Mouse (Mus musculus) heart, postnatal 14 days (tissue): ENCODE data around the gene Anks1b. TPM values are rescaled to one million over a fixed set of nuclear protein-coding genes. Genes with fewer than 3 reads are reported as not detected.
A peak's percentile ranks its signal among the peaks of the same experiment; 100 is the strongest.

ENCODE experiments used
- DNase-seq, 2 experiments: peaks; one replicate each; pipeline ENCODE4 v3.0.0; 2021 to 2022
- intact Hi-C: fragments of 180-260 bp; cut with DNase I; formaldehyde crosslinking; loops from one replicate; pipeline ENCODE4 v1.15.1; 2025
- total RNA-seq, 2 experiments: library from RNA; stranded (reverse); gene quantifications; 2 replicates each; pipeline ENCODE4 v1.2.3; 2021

The Anks1b gene
- total RNA-seq, 2 experiments from 2014 or later = 0.41 to 0.49 TPM

DNA sequence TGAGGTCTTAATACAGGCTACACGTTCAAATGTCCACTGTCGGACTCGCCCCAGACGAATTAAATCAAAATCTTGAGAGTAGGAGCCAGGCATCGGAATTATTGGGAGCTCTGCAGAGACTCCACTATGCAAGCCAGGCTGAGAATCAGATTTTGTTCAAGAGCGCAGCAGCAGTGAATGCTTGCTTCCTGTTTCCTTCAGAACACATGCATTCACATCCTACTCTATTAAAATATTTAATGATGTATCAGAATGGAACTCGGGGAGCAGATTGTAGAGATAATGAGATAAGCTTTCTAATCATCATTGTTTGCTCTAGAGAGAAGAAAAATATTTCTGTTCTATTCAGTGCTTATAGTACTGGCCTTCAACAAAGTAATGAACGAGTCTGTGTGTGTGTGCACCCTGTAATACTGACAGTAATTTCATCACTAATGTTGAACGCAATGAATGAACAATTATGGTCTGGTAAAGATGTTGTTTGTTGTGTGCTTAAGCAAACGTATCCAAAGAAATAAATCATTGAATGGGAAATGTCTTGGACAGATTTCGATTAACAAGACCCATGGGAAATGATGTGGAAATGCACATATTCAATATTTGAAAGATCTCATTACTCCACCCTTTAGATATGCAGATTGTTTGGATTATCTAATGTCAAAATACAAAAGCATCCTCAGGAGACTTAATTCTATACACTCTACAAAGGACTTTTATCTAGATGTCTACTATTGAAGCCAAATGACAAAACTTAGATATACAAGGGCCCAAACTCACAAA lies 835.7 kb downstream of the Anks1b start:
- intact Hi-C loops = no loop called here
- no peak for DNase-seq

DNA sequence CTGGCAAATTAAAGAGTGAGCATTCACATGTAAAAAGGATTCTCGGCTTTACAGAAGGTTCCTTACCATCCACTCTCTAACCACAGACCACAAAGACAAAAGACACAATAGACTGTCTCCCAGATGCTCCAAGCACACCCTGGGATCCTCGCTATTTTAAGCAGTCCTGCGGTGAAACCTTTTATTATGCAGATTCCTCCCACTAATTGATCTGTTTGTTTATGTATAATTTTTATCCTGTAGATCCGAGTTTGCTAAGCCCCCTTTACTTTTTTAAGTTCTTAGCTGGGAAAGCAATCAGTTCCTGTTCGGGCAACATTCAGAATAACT lies 836.3 kb downstream of the Anks1b start:
- intact Hi-C loops = no loop called here
- no peak for DNase-seq

DNA sequence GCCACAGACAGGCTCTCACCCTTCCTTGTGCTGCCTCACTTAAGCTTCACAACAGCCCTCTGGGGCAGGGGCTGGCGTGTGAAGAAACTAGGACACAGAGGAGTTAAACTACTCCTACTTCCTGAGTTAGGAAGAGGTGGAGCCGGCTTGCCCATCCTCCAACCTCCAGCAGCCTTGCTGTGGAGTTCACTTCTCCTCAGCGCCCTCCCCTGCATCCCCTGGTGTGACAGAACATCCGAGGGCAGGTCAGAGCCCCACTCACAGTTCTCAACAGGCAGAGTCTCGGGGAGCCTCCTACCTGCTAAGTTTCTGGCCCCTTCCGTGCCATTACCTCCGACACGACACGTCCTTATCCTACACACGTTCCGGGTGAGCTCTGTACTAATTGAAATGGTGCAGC lies 844.7 kb downstream of the Anks1b start:
- DNase-seq = no peak
- intact Hi-C loops = no loop called here

GRCm38 (mm10) chr10:90718684-90719083 lies 845.4 kb downstream of the Anks1b start:
- DNase-seq = no peak
- intact Hi-C loops = no loop called here

DNA sequence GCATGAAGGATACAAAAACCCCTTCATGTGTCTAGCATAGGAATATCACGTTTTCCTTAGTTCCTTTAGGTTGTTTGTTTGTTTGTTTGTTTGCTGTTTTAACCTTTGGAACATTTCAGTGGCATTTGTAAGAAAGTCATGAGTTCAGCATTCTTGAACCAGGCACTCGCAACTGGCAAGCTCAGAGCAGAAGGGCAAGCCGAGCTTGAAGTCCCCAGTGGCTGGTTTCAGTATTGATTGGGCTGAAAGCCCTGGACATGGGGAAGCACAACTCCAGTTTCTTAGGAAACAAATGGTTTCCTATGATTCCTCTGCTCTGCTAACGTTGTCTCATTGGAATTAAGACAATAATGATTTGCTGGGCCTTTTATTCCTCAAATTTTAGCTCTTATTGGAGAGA lies 846.7 kb downstream of the Anks1b start:
- intact Hi-C loops = no loop called here

GRCm38 (mm10) chr10:90723071-90723494 lies 849.8 kb downstream of the Anks1b start:
- intact Hi-C loops = no loop called here

More for the DNA sequence above, 846.7 kb downstream of the Anks1b start:
- DNase-seq = no peak

DNA sequence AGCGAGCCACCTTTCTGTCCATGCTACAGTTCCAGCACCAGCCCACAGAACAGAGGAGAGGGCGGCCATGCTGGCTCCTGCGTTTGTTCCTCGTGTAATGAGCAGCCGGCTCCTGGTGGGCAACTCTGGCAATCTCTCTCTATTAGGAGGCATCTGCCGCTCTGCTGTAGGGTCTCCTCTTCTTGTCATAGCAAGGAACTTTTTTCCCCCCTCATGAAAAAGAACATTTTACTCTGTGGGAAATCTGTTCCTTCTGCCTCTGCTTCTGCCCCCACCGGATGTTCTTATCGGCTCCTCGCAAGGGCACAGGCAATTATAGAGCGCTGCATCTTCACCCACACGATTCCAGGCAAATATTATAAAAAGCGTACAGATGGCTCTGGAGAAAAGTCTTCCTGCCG lies 850.6 kb downstream of the Anks1b start:
- intact Hi-C loops = no loop called here
- DNase-seq = no peak

More at GRCm38 (mm10) chr10:90723071-90723494, 849.8 kb downstream of the Anks1b start:
- no peak for DNase-seq

GRCm38 (mm10) chr10:90724931-90725330 lies 851.6 kb downstream of the Anks1b start:
- no peak for DNase-seq
- intact Hi-C loops = loop anchor here (5.0 kb wide), 1 partner anchor 417 kb away; no protein-coding TSS in a partner anchor

- intact Hi-C loops = loop anchor here (2.0 to 5.0 kb wide), 2 partner anchors 304 to 414 kb away; no protein-coding TSS in a partner anchor
- DNase-seq = peak; percentile 43 to 77
Measured at GRCm38 (mm10) chr10:90728401-90729358, 855.4 kb downstream of the Anks1b start.

DNA sequence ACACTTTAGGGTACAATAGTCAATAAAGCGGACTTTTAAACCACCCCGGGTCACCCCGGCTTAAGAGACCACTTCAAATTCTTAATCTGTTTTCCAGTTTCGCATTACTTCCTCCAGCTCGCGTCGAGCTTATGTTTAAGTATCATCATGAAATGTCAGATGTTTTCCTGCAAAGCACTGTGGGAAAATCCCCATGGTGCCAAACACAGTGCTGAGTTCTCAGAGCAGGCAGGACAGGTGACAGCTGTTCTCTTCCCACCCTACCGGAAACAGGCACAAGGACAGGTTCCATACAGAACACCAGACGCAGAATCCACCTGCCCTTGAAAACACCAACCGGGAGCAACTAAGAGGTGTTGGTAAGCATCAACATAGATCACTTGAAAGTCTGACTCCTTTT lies 856.2 kb downstream of the Anks1b start:
- intact Hi-C loops = loop anchor here (2.0 to 5.0 kb wide), 2 partner anchors 303 to 413 kb away; no protein-coding TSS in a partner anchor
- DNase-seq = no peak

GRCm38 (mm10) chr10:90732823-90733222 lies 859.5 kb downstream of the Anks1b start:
- no peak for DNase-seq
- intact Hi-C loops = no loop called here

DNA sequence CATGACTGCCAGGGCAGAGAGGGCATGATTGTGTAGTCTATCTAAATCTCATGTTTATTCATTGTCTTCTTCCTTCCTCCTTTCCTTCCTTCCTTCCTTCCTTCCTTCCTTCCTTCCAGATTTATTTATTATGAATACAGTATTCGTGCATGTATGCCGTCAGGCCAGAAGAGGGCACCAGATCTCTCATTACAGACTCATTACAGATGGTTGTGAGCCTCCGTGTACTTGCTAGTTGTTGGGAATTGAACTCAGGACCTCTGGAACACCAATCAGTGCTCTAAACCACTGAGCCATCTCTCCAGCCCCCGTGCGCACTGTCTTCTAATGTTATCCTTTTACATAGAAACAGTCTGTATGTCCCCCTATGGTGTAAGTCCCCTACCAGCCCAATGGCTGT lies 860.3 kb downstream of the Anks1b start:
- peak; percentile 17 to 57 for DNase-seq
- intact Hi-C loops = no loop called here

GRCm38 (mm10) chr10:90738475-90738874 lies 865.2 kb downstream of the Anks1b start:
- DNase-seq = no peak
- intact Hi-C loops = no loop called here

GRCm38 (mm10) chr10:90740956-90741355 lies 867.6 kb downstream of the Anks1b start:
- DNase-seq = no peak
- intact Hi-C loops = no loop called here

DNA sequence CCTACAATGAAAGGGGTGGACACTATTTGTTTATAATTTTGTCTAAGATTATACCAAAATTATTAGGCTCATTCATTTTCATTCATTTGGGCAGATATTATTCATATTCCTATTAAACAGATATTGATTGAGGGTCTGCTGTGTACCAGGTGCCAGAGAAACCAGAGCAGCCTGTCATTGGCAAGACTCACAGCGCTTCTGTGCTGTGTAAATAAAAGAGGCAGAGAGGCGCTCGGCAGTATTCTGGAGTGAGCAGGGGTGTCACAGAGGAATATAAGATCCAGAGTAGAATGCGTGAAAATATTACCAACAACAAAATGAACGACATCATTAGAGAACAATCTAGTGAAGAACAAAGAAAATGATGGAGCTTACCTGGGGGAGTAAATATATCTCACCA lies 878.6 kb downstream of the Anks1b start:
- DNase-seq = no peak
- intact Hi-C loops = no loop called here

- DNase-seq = peak in 1 of 2 experiments; percentile 2
- intact Hi-C loops = no loop called here
Measured at GRCm38 (mm10) chr10:90753106-90753505, 879.8 kb downstream of the Anks1b start.

GRCm38 (mm10) chr10:90757773-90758172 lies 884.5 kb downstream of the Anks1b start:
- no peak for DNase-seq
- intact Hi-C loops = no loop called here

DNA sequence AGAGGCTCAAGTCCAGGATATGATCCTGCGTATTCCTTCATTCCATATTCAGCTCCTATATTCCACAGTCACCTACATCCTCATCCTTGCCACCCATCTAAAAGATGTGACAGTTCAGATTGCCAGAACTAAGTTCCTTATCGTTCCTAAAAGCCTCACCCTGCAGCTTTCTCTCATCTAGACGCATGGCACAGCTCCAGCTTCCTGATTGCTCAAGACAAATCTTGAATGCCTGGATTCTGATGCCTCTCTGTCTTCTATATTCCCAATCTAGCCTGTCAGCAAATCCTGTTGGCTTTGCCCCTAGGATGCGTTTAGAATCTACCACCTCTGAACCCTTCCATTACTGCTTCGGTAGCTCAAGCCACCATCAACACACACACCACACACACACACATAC lies 886.6 kb downstream of the Anks1b start:
- DNase-seq = no peak
- intact Hi-C loops = no loop called here

DNA sequence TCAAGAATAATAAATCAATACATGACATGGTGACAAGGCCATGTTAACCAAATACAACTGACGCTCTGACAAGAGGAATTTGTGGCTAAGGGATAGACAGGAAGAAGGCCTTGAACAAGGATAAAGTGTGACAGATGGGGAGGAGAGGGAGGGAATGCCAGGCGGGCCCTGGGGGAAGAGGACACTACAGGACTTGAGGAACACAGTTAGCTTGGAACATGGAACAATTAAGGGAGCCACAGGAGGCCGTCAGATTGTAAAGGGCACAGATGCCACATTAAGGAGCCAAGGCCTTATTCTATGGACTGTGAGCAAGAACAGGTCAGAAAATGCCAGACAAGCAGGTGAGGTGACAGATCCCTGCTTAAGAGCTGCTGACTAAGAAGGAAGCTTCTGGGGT lies 893.0 kb downstream of the Anks1b start:
- intact Hi-C loops = no loop called here
- no peak for DNase-seq

DNA sequence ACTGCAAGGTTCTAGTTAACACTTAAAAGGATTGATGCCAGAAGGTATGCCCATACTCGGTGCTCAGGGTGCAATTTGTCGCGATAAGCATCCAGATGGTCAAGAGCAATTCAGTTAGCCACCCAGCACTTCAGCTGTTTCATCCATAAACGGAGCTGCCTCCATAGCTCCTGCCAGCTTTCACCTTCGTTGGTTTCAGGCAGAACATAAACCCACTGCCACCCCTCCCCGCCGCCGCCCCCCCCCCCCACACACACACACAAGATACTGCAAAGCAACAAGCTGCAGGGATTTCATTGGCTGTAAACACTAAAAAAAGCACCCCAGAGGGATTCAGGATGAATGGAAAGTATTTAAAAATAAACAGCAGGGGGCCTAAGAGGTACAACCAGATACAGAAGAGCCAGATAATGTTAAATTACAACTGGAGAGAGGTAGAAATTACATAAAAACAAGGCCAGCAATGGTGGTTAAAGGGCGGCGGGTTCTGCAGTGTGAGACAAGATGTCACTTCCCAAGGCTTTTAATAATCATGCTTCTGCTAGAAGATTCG lies 897.2 kb downstream of the Anks1b start:
- no peak for DNase-seq
- intact Hi-C loops = no loop called here

GRCm38 (mm10) chr10:90771046-90771445 lies 897.7 kb downstream of the Anks1b start:
- intact Hi-C loops = no loop called here
- DNase-seq = no peak
